Mouse (Mus musculus) ES-Bruce4 (cell line): Measurements from ENCODE around the gene Cadm2. TPM values are rescaled to one million over a fixed set of nuclear protein-coding genes. Genes with fewer than 3 reads are reported as not detected.

Experiments used
- H3K27ac ChIP-seq: 2 replicates; pipeline ENCODE4 v1.5.1; 2012; ENCODE audit warnings: low read length, inconsistent platforms; ENCODE audit not compliant: insufficient read depth
- H3K27me3 ChIP-seq: 2 replicates; pipeline ENCODE4 v1.6.1; 2012; ENCODE audit warnings: mild to moderate bottlenecking, low read length, inconsistent platforms; ENCODE audit not compliant: control insufficient read depth, poor library complexity, insufficient read depth, severe bottlenecking
- H3K36me3 ChIP-seq: 2 replicates; pipeline ENCODE4 v1.6.1; 2012; ENCODE audit warnings: inconsistent platforms, mild to moderate bottlenecking, low read length, moderate library complexity; ENCODE audit not compliant: control insufficient read depth, poor library complexity, insufficient read depth, severe bottlenecking
- H3K4me1 ChIP-seq: one replicate; pipeline ENCODE4 v1.8.1; 2011; ENCODE audit warnings: low read length; ENCODE audit not compliant: control insufficient read depth, insufficient read depth
- H3K4me3 ChIP-seq: 2 replicates; pipeline ENCODE4 v1.5.1; 2011; ENCODE audit warnings: low read depth, mild to moderate bottlenecking, low read length
- H3K9ac ChIP-seq: 2 replicates; pipeline ENCODE4 v1.6.1; 2012; ENCODE audit warnings: low read depth, mild to moderate bottlenecking, inconsistent platforms; ENCODE audit not compliant: poor library complexity, severe bottlenecking
- H3K9me3 ChIP-seq: replicated peaks from 2 replicates; pipeline ENCODE4 v1.6.1; 2012; ENCODE audit warnings: mild to moderate bottlenecking, low read length, inconsistent platforms; ENCODE audit not compliant: control insufficient read depth, poor library complexity, insufficient read depth, severe bottlenecking
- CTCF ChIP-seq: IDR thresholded peaks from one replicate; pipeline ENCODE4 v1.8.1; 2011; ENCODE audit warnings: low read depth, low read length
- EP300 ChIP-seq: IDR thresholded peaks from 2 replicates; pipeline ENCODE4 v1.6.1; 2011; ENCODE audit warnings: low read depth, low read length; ENCODE audit not compliant: insufficient read depth
- POLR2A ChIP-seq: IDR thresholded peaks from one replicate; pipeline ENCODE4 v1.8.1; 2011; ENCODE audit warnings: low read length; ENCODE audit not compliant: insufficient read depth
- polyA plus RNA-seq: library from polyadenylated mRNA; stranded (reverse); fragments of >200 nt; gene quantifications from 2 replicates; pipeline ENCODE4 v1.2.4, GENCODE M21; 2011; ENCODE audit warnings: low read depth; ENCODE audit not compliant: missing spikeins, insufficient read depth, insufficient read length

Cadm2 gene
- polyA plus RNA-seq, 1 experiment: 1.6 TPM

GRCm38 (mm10) chr16:67348011-67348410 is 272.7 kb downstream of the Cadm2 start:
- Histone ChIP-seq H3K4me3 (no peak overlapping the region), H3K9ac (no peak overlapping the region), H3K9me3 (no peaks in the 10 kb centered on the region), H3K27me3 (no peaks in the 10 kb centered on the region), H3K4me1 (no peaks in the 10 kb centered on the region), H3K36me3 (no peaks in the 10 kb centered on the region), H3K27ac (no peak overlapping the region)
- no peak for TF ChIP-seq CTCF
- no peak for TF ChIP-seq POLR2A
- no peak for TF ChIP-seq EP300

- Histone ChIP-seq H3K9me3 (no peaks in the 10 kb centered on the region), H3K4me3 (no peak overlapping the region), H3K27ac (no peak overlapping the region), H3K4me1 (no peaks in the 10 kb centered on the region), H3K36me3 (no peaks in the 10 kb centered on the region), H3K9ac (no peak overlapping the region), H3K27me3 (no peaks in the 10 kb centered on the region)
- TF ChIP-seq POLR2A (no peak), CTCF (no peak), EP300 (no peak)
Observed at GRCm38 (mm10) chr16:67347561-67347960, 273.1 kb downstream of the Cadm2 start.

- TF ChIP-seq EP300 (no peak), POLR2A (no peak), CTCF (no peak)
- Histone ChIP-seq H3K9ac (no peak overlapping the region), H3K27ac (no peak overlapping the region), H3K36me3 (no peaks in the 10 kb centered on the region), H3K4me1 (no peaks in the 10 kb centered on the region), H3K27me3 (no peaks in the 10 kb centered on the region), H3K9me3 (no peaks in the 10 kb centered on the region), H3K4me3 (no peak overlapping the region)
Observed at GRCm38 (mm10) chr16:67346621-67347290, 274.0 kb downstream of the Cadm2 start.

GRCm38 (mm10) chr16:67344194-67344593 is 276.5 kb downstream of the Cadm2 start:
- TF ChIP-seq POLR2A (no peak), CTCF (no peak), EP300 (no peak)
- H3K9me3 ChIP-seq: no peaks in the 10 kb centered on the region
- H3K36me3 ChIP-seq: no peaks in the 10 kb centered on the region
- H3K4me1 ChIP-seq: no peaks in the 10 kb centered on the region
- H3K9ac ChIP-seq: no peak overlapping the region
- H3K27me3 ChIP-seq: no peaks in the 10 kb centered on the region
- H3K27ac ChIP-seq: no peak overlapping the region
- no peak overlapping the region for H3K4me3 ChIP-seq

- H3K4me1 ChIP-seq: no peaks in the 10 kb centered on the region
- H3K27ac ChIP-seq: no peak overlapping the region
- no peaks in the 10 kb centered on the region for H3K27me3 ChIP-seq
- H3K9me3 ChIP-seq: no peaks in the 10 kb centered on the region
- H3K36me3 ChIP-seq: no peaks in the 10 kb centered on the region
- no peak overlapping the region for H3K9ac ChIP-seq
- no peak overlapping the region for H3K4me3 ChIP-seq
- TF ChIP-seq EP300 (no peak), CTCF (no peak), POLR2A (no peak)
Observed at GRCm38 (mm10) chr16:67311033-67311432, 309.7 kb downstream of the Cadm2 start.

GRCm38 (mm10) chr16:67284664-67285063 is 336.0 kb downstream of the Cadm2 start:
- Histone ChIP-seq H3K9ac (no peak overlapping the region), H3K36me3 (no peaks in the 10 kb centered on the region), H3K9me3 (no peaks in the 10 kb centered on the region), H3K4me3 (no peak overlapping the region), H3K27me3 (no peaks in the 10 kb centered on the region), H3K4me1 (no peaks in the 10 kb centered on the region), H3K27ac (no peak overlapping the region)
- no peak for TF ChIP-seq CTCF
- no peak for TF ChIP-seq POLR2A
- TF ChIP-seq EP300: no peak
